Mouse (Mus musculus): ENCODE data around the gene Grm7. TPM values are rescaled to one million over a fixed set of nuclear protein-coding genes. Genes with fewer than 3 reads are reported as not detected.

Grm7 gene
- polyA plus RNA-seq, 1 experiment from 2014 or later = 1.4 TPM

DNA sequence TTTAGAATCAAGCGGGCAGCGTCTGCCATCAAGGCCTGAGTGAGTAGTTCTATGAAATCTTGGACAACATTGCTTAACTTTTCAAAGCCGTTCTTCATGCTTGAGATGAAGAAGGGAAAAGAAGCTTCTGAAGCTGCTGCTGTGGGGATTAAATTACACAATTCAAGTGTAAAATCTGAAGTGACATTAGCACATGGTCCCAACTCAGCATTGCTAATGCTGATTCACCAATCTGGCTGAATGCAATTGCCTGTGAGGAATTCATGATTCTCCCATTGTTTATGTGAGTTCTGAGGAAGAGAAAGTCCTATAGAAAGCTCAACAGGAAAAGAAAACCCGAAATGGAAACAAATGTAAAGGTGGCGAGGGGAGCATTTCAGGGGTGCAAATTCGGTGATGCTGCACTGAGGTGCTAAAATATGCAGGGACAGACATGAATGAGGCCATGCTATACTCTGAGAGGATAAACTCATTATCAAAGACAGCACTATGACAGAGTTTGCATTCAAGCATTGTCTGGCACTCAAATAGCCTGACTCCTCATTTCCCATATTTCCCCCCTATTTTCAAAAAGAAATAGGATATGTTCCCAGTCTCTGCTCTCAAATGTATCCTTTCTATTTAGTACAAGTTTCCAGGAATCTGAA, 575.8 kb downstream of the Grm7 start:
- H3K4me2 ChIP-seq = no peak overlapping the region
- no peaks in the 10 kb centered on the region for H3K9me3 ChIP-seq
- WGBS = 80% methylated on average over 6 of the region's 6 CpGs
- no peak overlapping the region for H3K4me3 ChIP-seq (replicated peaks)
- no peaks in the 10 kb centered on the region for H3K27me3 ChIP-seq
- H3K9ac ChIP-seq (replicated peaks) = no peak overlapping the region
- H3K36me3 ChIP-seq = no peaks in the 10 kb centered on the region
- ATAC-seq (ENCODE audit: insufficient number of reproducible peaks, insufficient read depth, low FRiP score, low TSS enrichment, low read depth) = no peak
- H3K27ac ChIP-seq = no peak overlapping the region
- H3K4me1 ChIP-seq (replicated peaks) = no peaks in the 10 kb centered on the region

DNA sequence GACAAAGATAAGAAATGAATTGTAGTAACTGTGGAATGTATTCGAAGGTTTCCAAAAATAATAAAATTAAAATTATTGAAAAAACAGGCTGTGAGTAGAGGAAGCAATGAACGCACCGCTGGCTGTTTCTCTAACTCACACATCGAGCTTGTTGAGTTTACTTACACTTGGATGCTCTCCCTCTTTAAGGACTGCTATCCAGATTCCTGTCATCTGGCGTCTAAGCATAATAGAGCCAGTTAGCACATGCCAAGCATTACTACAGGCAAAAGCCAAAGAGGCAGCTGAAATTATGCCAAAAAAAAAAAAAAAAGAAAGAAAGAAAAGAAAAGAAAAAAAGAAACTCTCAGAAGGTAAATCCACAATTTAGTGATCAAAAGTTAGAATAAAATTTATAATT, 609.8 kb downstream of the Grm7 start:
- no peaks in the 10 kb centered on the region for H3K27me3 ChIP-seq
- no peak overlapping the region for H3K9ac ChIP-seq (replicated peaks)
- H3K9me3 ChIP-seq = no peaks in the 10 kb centered on the region
- H3K4me2 ChIP-seq = no peak overlapping the region
- no peak overlapping the region for H3K4me3 ChIP-seq (replicated peaks)
- H3K27ac ChIP-seq = no peak overlapping the region
- H3K36me3 ChIP-seq = no peaks in the 10 kb centered on the region
- H3K4me1 ChIP-seq (replicated peaks) = no peaks in the 10 kb centered on the region
- ATAC-seq (ENCODE audit: insufficient number of reproducible peaks, insufficient read depth, low FRiP score, low TSS enrichment, low read depth) = no peak
- WGBS = 90% methylated on average over 5 of the region's 5 CpGs

GRCm38 (mm10) chr6:111256939-111257338, 611.6 kb downstream of the Grm7 start:
- no peaks in the 10 kb centered on the region for H3K27me3 ChIP-seq
- 66% methylated on average over 3 of the region's 3 CpGs for WGBS
- no peak overlapping the region for H3K4me2 ChIP-seq
- H3K27ac ChIP-seq = no peak overlapping the region
- H3K9me3 ChIP-seq = no peaks in the 10 kb centered on the region
- no peaks in the 10 kb centered on the region for H3K4me1 ChIP-seq (replicated peaks)
- H3K9ac ChIP-seq (replicated peaks) = no peak overlapping the region
- no peaks in the 10 kb centered on the region for H3K36me3 ChIP-seq
- ATAC-seq (ENCODE audit: insufficient number of reproducible peaks, insufficient read depth, low FRiP score, low TSS enrichment, low read depth) = no peak
- no peak overlapping the region for H3K4me3 ChIP-seq (replicated peaks)

DNA sequence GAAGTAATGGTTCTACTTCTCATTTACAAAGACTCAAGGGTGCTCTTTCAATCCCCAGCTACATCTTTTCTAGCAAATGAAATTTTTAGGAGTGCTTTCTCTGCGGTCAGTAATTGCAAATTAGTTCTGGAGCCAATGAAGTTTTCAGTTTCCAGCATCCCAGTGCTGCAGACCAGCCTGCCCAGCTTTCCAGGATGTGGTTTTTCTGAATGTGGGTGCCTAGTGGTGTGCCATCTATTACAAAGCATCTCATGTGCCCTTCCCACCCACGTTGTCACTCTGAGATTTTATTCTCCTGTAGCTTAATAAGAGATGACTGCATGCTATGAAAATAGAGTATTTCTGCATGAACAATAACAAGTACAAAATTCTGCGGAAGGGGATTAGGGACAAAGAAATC, 612.9 kb downstream of the Grm7 start:
- H3K9ac ChIP-seq (replicated peaks) = no peak overlapping the region
- H3K4me2 ChIP-seq = no peak overlapping the region
- H3K4me1 ChIP-seq (replicated peaks) = no peaks in the 10 kb centered on the region
- 77% methylated on average over 3 of the region's 3 CpGs for WGBS
- no peak overlapping the region for H3K4me3 ChIP-seq (replicated peaks)
- no peaks in the 10 kb centered on the region for H3K36me3 ChIP-seq
- ATAC-seq (ENCODE audit: insufficient number of reproducible peaks, insufficient read depth, low FRiP score, low TSS enrichment, low read depth) = no peak
- no peaks in the 10 kb centered on the region for H3K9me3 ChIP-seq
- no peaks in the 10 kb centered on the region for H3K27me3 ChIP-seq
- no peak overlapping the region for H3K27ac ChIP-seq

DNA sequence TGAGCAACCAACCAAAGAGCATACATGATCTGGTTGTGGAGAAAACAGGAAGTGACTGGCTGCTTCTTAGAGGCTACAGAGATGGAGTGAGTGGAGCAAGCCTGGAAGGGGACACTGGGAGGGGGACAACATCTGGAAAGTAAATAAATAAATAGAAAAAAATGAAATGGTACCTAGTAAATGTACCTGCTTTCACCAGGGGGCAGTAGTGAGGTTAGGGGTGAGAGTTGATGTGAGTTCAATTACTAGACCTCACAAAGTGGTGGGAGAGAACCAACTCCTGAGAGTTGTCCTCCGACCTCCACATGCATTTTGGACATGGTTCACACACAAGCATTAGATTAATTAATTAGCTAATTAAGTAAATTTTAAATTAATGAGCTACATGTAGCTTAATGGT, 615.8 kb downstream of the Grm7 start:
- Histone ChIP-seq H3K27ac (no peak overlapping the region), H3K9ac (replicated peaks) (no peak overlapping the region), H3K4me2 (no peak overlapping the region), H3K27me3 (no peaks in the 10 kb centered on the region), H3K9me3 (no peaks in the 10 kb centered on the region), H3K4me1 (replicated peaks) (no peaks in the 10 kb centered on the region), H3K36me3 (no peaks in the 10 kb centered on the region), H3K4me3 (replicated peaks) (no peak overlapping the region)
- 77% methylated on average over 1 of the region's 1 CpGs for WGBS
- ATAC-seq (ENCODE audit: insufficient number of reproducible peaks, insufficient read depth, low FRiP score, low TSS enrichment, low read depth) = no peak

- no peak for ATAC-seq (ENCODE audit: insufficient number of reproducible peaks, insufficient read depth, low FRiP score, low TSS enrichment, low read depth)
- no peaks in the 10 kb centered on the region for H3K27me3 ChIP-seq
- H3K4me3 ChIP-seq (replicated peaks) = no peak overlapping the region
- H3K4me1 ChIP-seq (replicated peaks) = no peaks in the 10 kb centered on the region
- 50% methylated on average over 4 of the region's 4 CpGs for WGBS
- H3K9me3 ChIP-seq = no peaks in the 10 kb centered on the region
- no peak overlapping the region for H3K9ac ChIP-seq (replicated peaks)
- H3K36me3 ChIP-seq = no peaks in the 10 kb centered on the region
- H3K4me2 ChIP-seq = no peak overlapping the region
- H3K27ac ChIP-seq = no peak overlapping the region
Observed at GRCm38 (mm10) chr6:111276657-111277056, 631.3 kb downstream of the Grm7 start.

DNA sequence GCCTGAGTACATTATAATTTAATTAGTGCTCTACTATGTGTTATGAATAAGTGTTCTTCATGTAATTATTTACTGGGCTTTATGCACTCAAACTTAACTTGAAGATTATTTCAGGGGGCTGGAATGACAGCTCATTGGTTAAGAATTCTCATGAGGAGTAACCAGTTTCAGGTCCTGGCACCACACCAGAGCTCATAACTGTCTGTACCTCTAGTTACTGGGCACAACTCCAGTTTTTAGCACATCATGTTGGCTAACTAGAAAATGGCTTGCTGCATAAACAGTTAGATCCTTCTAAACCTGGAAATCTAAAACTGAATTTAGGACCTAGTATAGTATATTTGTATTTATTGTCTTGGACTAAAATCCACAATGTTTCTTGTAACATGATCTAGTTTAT, 633.1 kb downstream of the Grm7 start:
- Histone ChIP-seq H3K27ac (no peak overlapping the region), H3K4me3 (replicated peaks) (no peak overlapping the region), H3K36me3 (no peaks in the 10 kb centered on the region), H3K27me3 (no peaks in the 10 kb centered on the region), H3K9ac (replicated peaks) (no peak overlapping the region), H3K4me2 (no peak overlapping the region), H3K4me1 (replicated peaks) (no peaks in the 10 kb centered on the region), H3K9me3 (no peaks in the 10 kb centered on the region)
- no peak for ATAC-seq (ENCODE audit: insufficient number of reproducible peaks, insufficient read depth, low FRiP score, low TSS enrichment, low read depth)

DNA sequence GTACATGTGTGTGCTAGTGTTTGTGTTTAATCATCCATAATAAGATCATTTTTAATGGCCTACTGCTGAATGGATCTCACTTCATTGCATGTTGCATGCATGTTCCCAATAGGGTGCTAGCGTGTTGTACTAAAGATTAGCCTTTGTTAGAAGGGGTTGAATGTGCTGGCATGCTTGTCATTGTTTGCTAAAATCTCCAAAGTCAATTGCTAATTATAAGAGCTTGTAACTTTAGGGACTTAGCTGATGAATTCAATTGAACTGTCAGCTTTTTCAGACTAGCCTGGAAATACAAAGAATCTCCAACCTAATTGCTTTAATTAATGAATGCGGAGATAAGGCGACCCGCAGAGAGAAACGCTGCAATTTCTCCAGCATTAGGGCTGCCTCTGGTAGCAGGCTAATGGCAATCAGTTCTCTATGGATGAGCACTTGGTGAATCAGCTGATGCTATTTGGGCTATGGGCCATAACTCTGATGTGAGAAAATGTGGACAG, 648.2 kb downstream of the Grm7 start:
- 75% methylated on average over 5 of the region's 5 CpGs for WGBS
- Histone ChIP-seq H3K36me3 (no peaks in the 10 kb centered on the region), H3K9ac (replicated peaks) (no peak overlapping the region), H3K27me3 (no peaks in the 10 kb centered on the region), H3K27ac (no peak overlapping the region), H3K4me2 (no peak overlapping the region), H3K9me3 (no peaks in the 10 kb centered on the region), H3K4me1 (replicated peaks) (no peaks in the 10 kb centered on the region), H3K4me3 (replicated peaks) (no peak overlapping the region)
- ATAC-seq (ENCODE audit: insufficient number of reproducible peaks, insufficient read depth, low FRiP score, low TSS enrichment, low read depth) = no peak

DNA sequence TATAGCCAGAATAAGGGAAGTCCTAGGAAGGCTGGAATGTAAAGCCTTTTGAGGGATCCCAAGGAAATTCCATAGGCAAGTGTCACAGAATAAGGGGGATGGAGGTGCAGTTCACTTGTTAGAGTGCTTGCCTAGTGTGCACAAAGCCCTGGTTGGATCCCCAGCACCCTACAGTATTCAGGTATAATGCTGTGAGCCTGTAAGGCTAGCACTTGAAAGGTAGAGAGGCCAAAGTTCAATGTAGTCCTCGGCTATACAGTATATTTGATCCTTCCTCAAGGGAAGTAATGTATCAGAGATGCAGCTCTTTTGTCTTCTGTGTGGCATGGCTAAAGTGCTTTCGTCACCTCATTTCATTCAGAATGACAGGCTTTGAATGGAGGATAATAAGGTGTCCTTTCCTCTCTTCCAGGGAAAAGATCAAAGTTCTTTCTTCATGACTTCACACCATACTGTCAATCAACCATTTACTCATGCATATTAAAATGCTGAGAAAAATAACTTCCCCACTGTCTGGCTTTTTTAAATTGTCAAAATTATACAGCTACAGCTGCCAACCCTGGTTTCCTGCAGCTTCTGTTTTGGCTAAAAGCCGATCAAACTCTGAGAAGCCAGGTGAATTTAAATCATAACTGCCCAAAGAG, 658.7 kb downstream of the Grm7 start:
- no peak overlapping the region for H3K9ac ChIP-seq (replicated peaks)

GRCm38 (mm10) chr6:111361681-111362080, 716.3 kb downstream of the Grm7 start:
- Histone ChIP-seq H3K4me1 (replicated peaks) (no peaks in the 10 kb centered on the region), H3K36me3 (no peaks in the 10 kb centered on the region), H3K4me2 (no peak overlapping the region), H3K27me3 (no peaks in the 10 kb centered on the region), H3K27ac (no peak overlapping the region), H3K9me3 (no peaks in the 10 kb centered on the region), H3K9ac (replicated peaks) (no peak overlapping the region), H3K4me3 (replicated peaks) (no peak overlapping the region)
- ATAC-seq (ENCODE audit: insufficient number of reproducible peaks, insufficient read depth, low FRiP score, low TSS enrichment, low read depth) = no peak
- WGBS = 65% methylated on average over 1 of the region's 1 CpGs

More for the DNA sequence above, 658.7 kb downstream of the Grm7 start:
- Histone ChIP-seq H3K4me2 (no peak overlapping the region), H3K9me3 (no peaks in the 10 kb centered on the region), H3K27ac (no peak overlapping the region), H3K4me3 (replicated peaks) (no peak overlapping the region), H3K4me1 (replicated peaks) (no peaks in the 10 kb centered on the region), H3K36me3 (no peaks in the 10 kb centered on the region), H3K27me3 (no peaks in the 10 kb centered on the region)
- 71% methylated on average over 3 of the region's 3 CpGs for WGBS
- ATAC-seq (ENCODE audit: insufficient number of reproducible peaks, insufficient read depth, low FRiP score, low TSS enrichment, low read depth) = no peak

GRCm38 (mm10) chr6:111368111-111368510, 722.7 kb downstream of the Grm7 start:
- ATAC-seq (ENCODE audit: insufficient number of reproducible peaks, insufficient read depth, low FRiP score, low TSS enrichment, low read depth) = no peak
- Histone ChIP-seq H3K4me2 (no peak overlapping the region), H3K4me3 (replicated peaks) (no peak overlapping the region), H3K36me3 (no peaks in the 10 kb centered on the region), H3K9ac (replicated peaks) (no peak overlapping the region), H3K27ac (no peak overlapping the region), H3K4me1 (replicated peaks) (peaks cover 4% of the 10 kb centered on the region; the same call in 1 of the 2 replicates), H3K9me3 (no peaks in the 10 kb centered on the region), H3K27me3 (no peaks in the 10 kb centered on the region)
- 85% methylated on average over 3 of the region's 3 CpGs for WGBS

- WGBS = 86% methylated on average over 3 of the region's 3 CpGs
- Histone ChIP-seq H3K9ac (replicated peaks) (no peak overlapping the region), H3K4me2 (no peak overlapping the region), H3K36me3 (no peaks in the 10 kb centered on the region), H3K27ac (no peak overlapping the region), H3K4me1 (replicated peaks) (peaks cover 4% of the 10 kb centered on the region; the same call in 1 of the 2 replicates), H3K9me3 (no peaks in the 10 kb centered on the region), H3K4me3 (replicated peaks) (no peak overlapping the region), H3K27me3 (no peaks in the 10 kb centered on the region)
- ATAC-seq (ENCODE audit: insufficient number of reproducible peaks, insufficient read depth, low FRiP score, low TSS enrichment, low read depth) = no peak
Observed at GRCm38 (mm10) chr6:111368551-111368950, 723.2 kb downstream of the Grm7 start.

Measured in limb, embryonic 12.5 days (tissue).